Mouse (Mus musculus): ENCODE measurements around the gene Gm17720.
A peak's percentile ranks its signal among the peaks of the same experiment; 100 is the strongest.

The Gm17720 gene

GRCm38 (mm10) chr8:110102653-110103052 is at the start of gene Gm17720:
Gene Gm17720 (minus strand): TSS chr8:110102753.
- DNase-seq (ENCODE audit: low spot score in 2 of 2): no peak

- peak in 1 of 2 experiments; percentile 3 for DNase-seq (ENCODE audit: low spot score in 2 of 2)
Measured at GRCm38 (mm10) chr8:110145538-110145937, 43.0 kb upstream of the Gm17720 start.

- no peak for DNase-seq (ENCODE audit: low spot score in 2 of 2)
Measured at GRCm38 (mm10) chr8:110140770-110141169, 38.2 kb upstream of the Gm17720 start.

- DNase-seq (ENCODE audit: low spot score in 2 of 2): no peak
Measured at GRCm38 (mm10) chr8:110140156-110140555, 37.6 kb upstream of the Gm17720 start.

GRCm38 (mm10) chr8:110135515-110135914 is 33.0 kb upstream of the Gm17720 start:
- no peak for DNase-seq (ENCODE audit: low spot score in 2 of 2)

- no peak for DNase-seq (ENCODE audit: low spot score in 2 of 2)
Measured at GRCm38 (mm10) chr8:110134236-110134635, 31.7 kb upstream of the Gm17720 start.

- peak in 1 of 2 experiments; percentile 16 for DNase-seq (ENCODE audit: low spot score in 2 of 2)
Measured at GRCm38 (mm10) chr8:110130537-110130936, 28.0 kb upstream of the Gm17720 start.

GRCm38 (mm10) chr8:110119715-110120114 is 17.2 kb upstream of the Gm17720 start:
- DNase-seq (ENCODE audit: low spot score in 2 of 2): no peak

GRCm38 (mm10) chr8:110101676-110102075 is 877 bp downstream of the Gm17720 start:
- no peak for DNase-seq (ENCODE audit: low spot score in 2 of 2)

GRCm38 (mm10) chr8:110100907-110101306 is 1.6 kb downstream of the Gm17720 start, which contains the start of gene Gm21964:
Gene Gm21964 (plus strand): TSS chr8:110101207.
- no peak for DNase-seq (ENCODE audit: low spot score in 2 of 2)

- no peak for DNase-seq (ENCODE audit: low spot score in 2 of 2)
Measured at GRCm38 (mm10) chr8:110091869-110092268, 10.7 kb downstream of the Gm17720 start.

- DNase-seq (ENCODE audit: low spot score in 2 of 2): no peak
Measured at GRCm38 (mm10) chr8:110082416-110083105, 20.0 kb downstream of the Gm17720 start.

- DNase-seq (ENCODE audit: low spot score in 2 of 2): peak; percentile 42 to 46
Measured at GRCm38 (mm10) chr8:110079282-110080221, 23.0 kb downstream of the Gm17720 start, which contains the start of gene Zfp612. Gene Zfp612 (plus strand): TSS chr8:110079746.

- no peak for DNase-seq (ENCODE audit: low spot score in 2 of 2)
Measured at GRCm38 (mm10) chr8:110074496-110074895, 28.1 kb downstream of the Gm17720 start.

GRCm38 (mm10) chr8:110071600-110071999 is 31.0 kb downstream of the Gm17720 start:
- peak in 1 of 2 experiments; percentile 9 for DNase-seq (ENCODE audit: low spot score in 2 of 2)

GRCm38 (mm10) chr8:110069706-110070105 is 32.8 kb downstream of the Gm17720 start:
- no peak for DNase-seq (ENCODE audit: low spot score in 2 of 2)

GRCm38 (mm10) chr8:110065676-110066075 is 36.9 kb downstream of the Gm17720 start:
- no peak for DNase-seq (ENCODE audit: low spot score in 2 of 2)

GRCm38 (mm10) chr8:110064606-110065365 is 37.8 kb downstream of the Gm17720 start:
- DNase-seq (ENCODE audit: low spot score in 2 of 2): no peak

GRCm38 (mm10) chr8:110064161-110064560 is 38.4 kb downstream of the Gm17720 start:
- no peak for DNase-seq (ENCODE audit: low spot score in 2 of 2)

- no peak for DNase-seq (ENCODE audit: low spot score in 2 of 2)
Measured at GRCm38 (mm10) chr8:110058207-110058606, 44.3 kb downstream of the Gm17720 start.

- DNase-seq (ENCODE audit: low spot score in 2 of 2): no peak
Measured at GRCm38 (mm10) chr8:110051208-110051607, 51.3 kb downstream of the Gm17720 start.

- no peak for DNase-seq (ENCODE audit: low spot score in 2 of 2)
Measured at GRCm38 (mm10) chr8:110040509-110040908, 62.0 kb downstream of the Gm17720 start.
